Mouse (Mus musculus) megakaryocyte progenitor cell, adult 5-6 weeks (primary cell): Measurements from ENCODE around the gene Pgm2. TPM values are rescaled to one million over a fixed set of nuclear protein-coding genes. Genes with fewer than 3 reads are reported as not detected.

Source experiments
- ATAC-seq: replicated peaks from 2 replicates; pipeline ENCODE4 v1.8.0; 2016; ENCODE audit warnings: mild to moderate bottlenecking, moderate TSS enrichment, inconsistent platforms; ENCODE audit not compliant: poor library complexity
- total RNA-seq, 2 experiments: library from RNA; stranded (forward) in 1 of 2; stranded (reverse) in 1 of 2; fragments of 157-497, 149-512 nt in 1 of 2; fragments of 200-1000 nt in 1 of 2; gene quantifications; 2 replicates each; pipeline versions ENCODE4 v1.2.3 to v1.2.4; 2015 to 2017

Pgm2 gene
- total RNA-seq, 2 experiments from 2014 or later: 32.9 to 40.1 TPM

DNA sequence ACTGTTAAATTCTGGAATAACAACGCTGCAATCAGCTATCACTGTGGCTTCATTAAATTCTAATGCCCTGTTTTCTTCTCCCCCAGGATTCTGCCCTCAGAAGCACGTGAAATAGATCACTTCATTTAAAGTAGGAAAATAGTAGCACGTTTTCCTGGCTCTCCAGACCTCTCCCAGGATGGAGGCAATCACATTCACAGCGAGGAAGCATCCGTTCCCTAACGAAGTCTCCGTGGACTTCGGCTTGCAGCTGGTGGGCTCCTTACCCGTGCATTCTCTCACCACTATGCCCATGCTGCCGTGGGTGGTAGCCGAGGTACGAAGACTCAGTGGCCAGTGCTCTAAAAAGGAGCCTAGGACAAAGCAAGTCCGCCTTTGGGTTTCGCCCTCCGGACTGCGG, 80.6 kb downstream of the Pgm2 start:
- no peak for ATAC-seq

DNA sequence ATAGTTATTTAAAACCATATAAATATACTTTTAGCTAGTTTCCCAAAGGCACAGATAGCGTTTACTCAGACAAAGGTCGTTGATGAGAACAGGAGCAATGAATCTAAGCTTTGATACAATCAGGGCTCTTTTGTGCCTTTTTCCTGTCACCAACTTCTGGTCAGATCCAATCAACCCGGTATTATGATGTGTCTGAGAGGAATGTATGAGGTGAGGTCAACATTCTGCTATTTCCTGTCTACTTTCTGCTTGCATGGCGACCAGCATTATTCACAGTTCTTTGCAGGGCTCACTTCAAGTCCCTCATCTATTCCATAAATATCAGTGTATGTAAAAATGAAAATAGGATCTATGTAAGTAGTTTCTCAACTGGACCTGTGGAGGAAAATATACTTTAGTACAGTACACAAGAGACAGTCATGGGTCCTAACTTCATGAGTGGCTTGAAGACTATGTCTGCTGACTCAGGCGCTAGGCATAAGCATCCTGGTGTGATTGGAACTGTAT, 81.7 kb downstream of the Pgm2 start:
- ATAC-seq: no peak

Other genes with a start within 250 kb of the Pgm2 start
- 9.8 and 11.0 TPM in 2 replicates for gene Rell1, start 124.1 kb upstream of the Pgm2 start, total RNA-seq (2015)
- 10.5 and 11.8 TPM in 2 replicates for gene Rell1, start 124.1 kb upstream of the Pgm2 start, total RNA-seq (2017)
- gene Tbc1d1, start 63.4 kb downstream of the Pgm2 start, total RNA-seq (2015): 16.7 and 17.6 TPM in 2 replicates
- gene Tbc1d1, start 63.4 kb downstream of the Pgm2 start, total RNA-seq (2017): 31.0 and 31.7 TPM in 2 replicates